ENCODE assay signal across 9 mouse cellular contexts in the genomic region with DNA sequence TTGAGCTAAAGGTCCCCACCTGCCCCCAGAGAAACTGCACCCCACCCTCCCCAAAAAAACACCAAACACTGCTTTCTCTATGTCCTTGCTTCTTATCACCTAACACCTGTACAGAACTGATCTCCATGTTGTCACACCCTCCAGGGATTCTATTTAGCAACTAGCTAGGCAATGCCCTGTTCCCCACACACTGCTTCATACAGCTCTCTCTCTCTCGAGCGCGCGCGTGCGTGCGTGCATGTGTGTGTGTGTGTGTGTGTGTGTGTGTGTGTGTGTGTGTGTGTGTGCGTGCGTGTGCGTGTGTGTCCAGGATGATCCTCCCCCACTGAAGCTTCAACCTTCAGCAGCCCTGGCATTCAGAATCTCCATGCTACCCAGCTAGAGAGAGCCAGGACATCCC. TPM values are rescaled to one million over a fixed set of nuclear protein-coding genes. Genes with fewer than 3 reads are reported as not detected.
A peak's percentile ranks its signal among the peaks of the same experiment; 100 is the strongest.
DNase-seq lines count a peak whose midpoint lies in the region; ATAC-seq and TF ChIP-seq lines count a peak whose summit lies in the region.
"Had no signal": no experiment of that assay in that cellular context is flagged by ENCODE, and none has a peak within 500 bp of the region (broad histone marks: within the 10 kb centered on the region; RNA-seq: fewer than 3 reads in every experiment).

No protein-coding gene starts in this region.

- H3K36me3 ChIP-seq in embryonic facial prominence, embryonic 13.5 days = 0 out of 2 replicates have a peak, but pooled peaks cover 6% of the 10 kb centered on the region
- H3K36me3 ChIP-seq in intestine, embryonic 15.5 days = 0 out of 2 replicates have a peak, but pooled peaks cover 2% of the 10 kb centered on the region
- H3K36me3 ChIP-seq in myocyte (ENCODE audit: control insufficient read depth, insufficient read depth) = no peaks in the 10 kb centered on the region

- no peak overlapping the region for H3ac ChIP-seq in myocyte (ENCODE audit: control insufficient read depth, insufficient read length)

- H3K9ac ChIP-seq in embryonic facial prominence, embryonic 13.5 days = peak overlapping the region; percentile 73
- H3K9ac ChIP-seq in intestine, embryonic 15.5 days = peak overlapping the region; percentile 44; the same call in 1 of the 2 replicates

- no peak for ATAC-seq in embryonic facial prominence, embryonic 13.5 days (ENCODE audit: insufficient number of reproducible peaks, insufficient read depth, low FRiP score, low TSS enrichment, low read depth)
- no peak for ATAC-seq in intestine, embryonic 15.5 days

- intact Hi-C loops in left cerebral cortex, postnatal 14 days (cut with DNase I) = loop anchor here (10.0 kb wide), 1 partner anchor 217 kb away; no protein-coding TSS in a partner anchor

- H3K79me2 ChIP-seq in myocyte (ENCODE audit: control insufficient read depth, insufficient read depth) = peaks cover 20% of the 10 kb centered on the region

- no peak for TF ChIP-seq POLR2A in myocyte (IDR thresholded peaks at IDR 0.05; ENCODE audit: insufficient read length, low read depth)

- peak overlapping the region; percentile 64 for H3K4me2 ChIP-seq in embryonic facial prominence, embryonic 13.5 days
- peak overlapping the region; percentile 59 for H3K4me2 ChIP-seq in intestine, embryonic 15.5 days (replicated peaks)
- peak overlapping the region; percentile 90 for H3K4me2 ChIP-seq in myocyte (ENCODE audit: low read depth)

- H3K9me3 ChIP-seq in embryonic facial prominence, embryonic 13.5 days = no peaks in the 10 kb centered on the region
- H3K9me3 ChIP-seq in intestine, embryonic 15.5 days = no peaks in the 10 kb centered on the region

- TF ChIP-seq CTCF in layer of hippocampus, adult 2 months (conservative IDR thresholded peaks at IDR 0.05) = no peak

- no peak overlapping the region; the same call in 1 of the 2 replicates for H3K4me3 ChIP-seq in layer of hippocampus, adult 2 months
- H3K4me3 ChIP-seq in embryonic facial prominence, embryonic 13.5 days = peak overlapping the region; percentile 41; the same call in 1 of the 2 replicates
- no peak overlapping the region for H3K4me3 ChIP-seq in intestine, embryonic 15.5 days (replicated peaks)
- H3K4me3 ChIP-seq in myocyte = no peak overlapping the region

- peak overlapping the region; percentile 87 for H3K27ac ChIP-seq in layer of hippocampus, adult 2 months
- H3K27ac ChIP-seq in embryonic facial prominence, embryonic 13.5 days = peak overlapping the region; percentile 87
- H3K27ac ChIP-seq in intestine, embryonic 15.5 days = peak overlapping the region; percentile 86

- H3K4me1 ChIP-seq in embryonic facial prominence, embryonic 13.5 days = peaks cover 77% of the 10 kb centered on the region
- peaks cover 54% of the 10 kb centered on the region for H3K4me1 ChIP-seq in intestine, embryonic 15.5 days (replicated peaks)

- WGBS in embryonic facial prominence, embryonic 13.5 days = 88% methylated on average over 10 of the region's 10 CpGs
- 76% methylated on average over 10 of the region's 10 CpGs for WGBS in intestine, embryonic 15.5 days

- no peaks in the 10 kb centered on the region for H3K27me3 ChIP-seq in embryonic facial prominence, embryonic 13.5 days
- no peaks in the 10 kb centered on the region for H3K27me3 ChIP-seq in intestine, embryonic 15.5 days (replicated peaks)
- no peaks in the 10 kb centered on the region for H3K27me3 ChIP-seq in myocyte (ENCODE audit: control insufficient read depth, insufficient read depth, insufficient read length)

- no peak for DNase-seq in layer of hippocampus, adult 2 months (ENCODE audit: low spot score in 2 of 2)
- no peak for DNase-seq in layer of hippocampus, postnatal 36 days
- DNase-seq in urinary bladder, postnatal 14 days (ENCODE audit: low spot score) = no peak
- DNase-seq in left cerebral cortex, postnatal 14 days (ENCODE audit: low spot score in 2 of 2) = no peak
- DNase-seq in adrenal gland, postnatal 25 days = no peak

TF ChIP-seq in myocyte, 11 proteins besides CTCF, POLR2A, EP300 and RAD21:
- TF ChIP-seq E2F4 (IDR thresholded peaks at IDR 0.05; ENCODE audit: insufficient read depth) (no peak), POLR2AphosphoS2 (IDR thresholded peaks at IDR 0.05; ENCODE audit: insufficient read length, low read depth) (no peak), REST (IDR thresholded peaks at IDR 0.05; ENCODE audit: insufficient read depth, insufficient read length) (no peak), TCF12 (IDR thresholded peaks at IDR 0.05; ENCODE audit: insufficient read depth, poor library complexity, severe bottlenecking) (no peak), MYOD1 (IDR thresholded peaks at IDR 0.05; ENCODE audit: control insufficient read depth in 1 of 3, insufficient read length in 2 of 3, low read depth in 2 of 3) (no peak), USF1 (IDR thresholded peaks at IDR 0.05; ENCODE audit: low read depth) (no peak), MAX (IDR thresholded peaks at IDR 0.05; ENCODE audit: low read depth) (no peak)

RNA-seq across cellular contexts. Expression of a gene that starts 1.1 kb away (rescaled TPM):
- total RNA-seq in layer of hippocampus, adult 2 months (2021) = 1 to 10 TPM; 3.5 to 3.8 TPM
- total RNA-seq in layer of hippocampus, postnatal 36 days (2021) = 1 to 10 TPM; 2.8 to 3.0 TPM
- 9.7 and 10.0 TPM in 2 replicates for polyA plus RNA-seq in embryonic facial prominence, embryonic 13.5 days (2015; fragmentation: Nextera tagmentation; extraction: Ambion mirVana)
- polyA plus RNA-seq in intestine, embryonic 15.5 days (2015; fragmentation: Nextera tagmentation; extraction: Ambion mirVana) = 5.6 and 6.5 TPM in 2 replicates
- 5.6 TPM for polyA plus RNA-seq in myocyte (2012; fragmentation: generic; extraction: Trizol)
- 1 to 10 TPM; 3.9 to 4.0 TPM for total RNA-seq in left cerebral cortex, postnatal 14 days (2021)
- 2.7 and 3.8 TPM in 2 replicates for total RNA-seq in adrenal gland, postnatal 25 days (2021)

RNA-seq across cellular contexts. Expression of a gene that starts 39.8 kb away (rescaled TPM):
- not detected for total RNA-seq in layer of hippocampus, adult 2 months (2021)
- not detected for total RNA-seq in layer of hippocampus, postnatal 36 days (2021)
- not detected in 2 replicates for polyA plus RNA-seq in embryonic facial prominence, embryonic 13.5 days (2015; fragmentation: Nextera tagmentation; extraction: Ambion mirVana)
- polyA plus RNA-seq in intestine, embryonic 15.5 days (2015; fragmentation: Nextera tagmentation; extraction: Ambion mirVana) = not detected in 2 replicates
- not detected for polyA plus RNA-seq in myocyte (2012; fragmentation: generic; extraction: Trizol)
- total RNA-seq in left cerebral cortex, postnatal 14 days (2021) = not detected
- 3.3 and 6.7 TPM in 2 replicates for total RNA-seq in adrenal gland, postnatal 25 days (2021)
- polyA plus RNA-seq: neural tube, embryonic 14.5 days had no signal

RNA-seq across cellular contexts. Expression of a gene that starts 46.1 kb away (rescaled TPM):
- total RNA-seq in layer of hippocampus, adult 2 months (2021) = not detected
- total RNA-seq in layer of hippocampus, postnatal 36 days (2021) = not detected
- not detected in 2 replicates for polyA plus RNA-seq in embryonic facial prominence, embryonic 13.5 days (2015; fragmentation: Nextera tagmentation; extraction: Ambion mirVana)
- not detected in 2 replicates for polyA plus RNA-seq in intestine, embryonic 15.5 days (2015; fragmentation: Nextera tagmentation; extraction: Ambion mirVana)
- 0.07 TPM for polyA plus RNA-seq in myocyte (2012; fragmentation: generic; extraction: Trizol)
- total RNA-seq in left cerebral cortex, postnatal 14 days (2021) = not detected
- 9.9 and 10.4 TPM in 2 replicates for total RNA-seq in adrenal gland, postnatal 25 days (2021)
- polyA plus RNA-seq: neural tube, embryonic 14.5 days had no signal

RNA-seq across cellular contexts. Expression of a gene that starts 57.7 kb away (rescaled TPM):
- total RNA-seq in layer of hippocampus, adult 2 months (2021) = not detected
- total RNA-seq in layer of hippocampus, postnatal 36 days (2021) = not detected
- polyA plus RNA-seq in embryonic facial prominence, embryonic 13.5 days (2015; fragmentation: Nextera tagmentation; extraction: Ambion mirVana) = not detected in 2 replicates
- not detected in 2 replicates for polyA plus RNA-seq in intestine, embryonic 15.5 days (2015; fragmentation: Nextera tagmentation; extraction: Ambion mirVana)
- not detected for polyA plus RNA-seq in myocyte (2012; fragmentation: generic; extraction: Trizol)
- total RNA-seq in left cerebral cortex, postnatal 14 days (2021) = not detected
- 28.8 and 42.3 TPM in 2 replicates for total RNA-seq in adrenal gland, postnatal 25 days (2021)
- polyA plus RNA-seq: neural tube, embryonic 14.5 days had no signal

Comparison
In these comparisons a context has a peak if more than half of its experiments do, and no peak if none do; other contexts are left out.
1. RNA of a gene that starts 46.1 kb away (total RNA-seq): 9.9 to 10.4 TPM in adrenal gland, postnatal 25 days; not detected in layer of hippocampus, adult 2 months, not detected in layer of hippocampus, postnatal 36 days and not detected in left cerebral cortex, postnatal 14 days; every median in the first group is over 10 times any median in the second.
2. Peak in every context shown above with its lines, with median percentiles within 50 percentile points of each other: H3K27ac ChIP-seq and H3K4me2 ChIP-seq.